Mouse (Mus musculus) embryonic facial prominence, embryonic 11.5 days (tissue): Measurements from ENCODE around the gene Pdss1. TPM values are rescaled to one million over a fixed set of nuclear protein-coding genes. Genes with fewer than 3 reads are reported as not detected.
A peak's percentile ranks its signal among the peaks of the same experiment; 100 is the strongest.
"Not testable (repeated sequence)": the region's sequence is repeated elsewhere in the genome, so short reads cannot be mapped to it uniquely, and the experiment has no call there.

Source experiments
- ATAC-seq: fragments of 200-750 bp; cut with Nextera tagmentation; replicated peaks from 2 replicates; pipeline ENCODE4 v1.8.0; 2017; ENCODE audit warnings: low read depth; ENCODE audit not compliant: insufficient number of reproducible peaks, low FRiP score, low TSS enrichment
- DNase-seq: peaks from one replicate; pipeline ENCODE4 v3.0.0-alpha.2; 2015; ENCODE audit warnings: low spot score
- H3K27ac ChIP-seq: fragments of 300-500 bp; sonication (generic); replicated peaks from 2 replicates; pipeline ENCODE4 v1.5.1; 2014; ENCODE audit warnings: mild to moderate bottlenecking, low read depth, low read length, control low read depth
- H3K27me3 ChIP-seq: fragments of 300-500 bp; sonication (generic); 2 replicates; pipeline ENCODE4 v1.6.1; 2014; ENCODE audit warnings: mild to moderate bottlenecking, low read length, moderate library complexity, mixed read lengths; ENCODE audit not compliant: control insufficient read depth, insufficient read depth
- H3K36me3 ChIP-seq: fragments of 300-500 bp; sonication (generic); replicated peaks from 2 replicates; pipeline ENCODE4 v1.6.1; 2014; ENCODE audit warnings: low read depth, mild to moderate bottlenecking, low read length, moderate library complexity, mixed read lengths; ENCODE audit not compliant: control insufficient read depth, insufficient read depth
- H3K4me1 ChIP-seq: fragments of 300-500 bp; sonication (generic); 2 replicates; pipeline ENCODE4 v1.6.1; 2014; ENCODE audit warnings: low read length, mixed read lengths; ENCODE audit not compliant: control insufficient read depth, insufficient read depth
- H3K4me2 ChIP-seq: fragments of 300-500 bp; sonication (generic); 2 replicates; pipeline ENCODE4 v1.6.1; 2014; ENCODE audit warnings: low read depth, mild to moderate bottlenecking, control low read depth, low read length, moderate library complexity
- H3K4me3 ChIP-seq: fragments of 300-500 bp; sonication (generic); 2 replicates; pipeline ENCODE4 v1.5.1; 2014; ENCODE audit warnings: low read depth, low read length, control low read depth
- H3K9ac ChIP-seq: fragments of 300-500 bp; sonication (generic); replicated peaks from 2 replicates; pipeline ENCODE4 v1.6.1; 2014; ENCODE audit warnings: mild to moderate bottlenecking, control low read depth, low read length
- H3K9me3 ChIP-seq: fragments of 300-500 bp; sonication (generic); replicated peaks from 2 replicates; pipeline ENCODE4 v1.6.1; 2016; ENCODE audit warnings: mild to moderate bottlenecking, low read length, inconsistent platforms, mixed read lengths; ENCODE audit not compliant: control insufficient read depth
- WGBS: fragments of 180-500 bp; shearing (Covaris S2); extraction: QIAGEN DNeasy Blood & Tissue Kit; methylation state at CpG from one replicate; pipeline ENCODE4 v1.1.7; 2014; 5-methylcytosine and 5-hydroxymethylcytosine counted together
- polyA plus RNA-seq: library from polyadenylated mRNA; unstranded; fragments of >200 nt; fragmentation: Nextera tagmentation; extraction: Ambion mirVana; gene quantifications from 2 replicates; pipeline ENCODE4 v1.2.1, GENCODE M21; 2014

The Pdss1 gene
- polyA plus RNA-seq, 1 experiment from 2014 or later, result 25.8 TPM

DNA sequence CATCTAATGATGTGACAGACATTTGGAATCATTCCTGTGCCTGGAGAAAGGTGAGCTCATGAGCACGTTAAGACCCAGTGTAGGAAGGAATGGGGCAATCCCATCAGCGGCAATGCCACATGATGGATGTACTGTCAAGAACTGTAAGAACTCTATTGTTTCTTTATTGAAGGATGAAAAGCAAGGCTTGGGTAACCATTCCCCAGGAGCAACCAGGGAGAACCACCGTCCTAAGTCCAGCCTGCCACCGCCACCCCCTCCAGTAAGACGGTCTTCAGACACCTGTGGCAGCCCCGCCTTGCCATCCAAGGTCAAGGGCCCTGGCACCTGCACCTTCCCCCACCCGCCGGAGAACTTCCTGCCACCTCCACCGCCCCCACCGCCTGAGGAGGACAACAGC, 20.7 kb upstream of the Pdss1 start:
- DNase-seq, result no peak
- ATAC-seq, result no peak
- H3K9ac ChIP-seq, result no peak overlapping the region
- H3K27me3 ChIP-seq, result no peaks in the 10 kb centered on the region
- H3K9me3 ChIP-seq, result no peaks in the 10 kb centered on the region
- no peak overlapping the region for H3K27ac ChIP-seq
- WGBS, result 58% methylated on average over 10 of the region's 10 CpGs
- no peaks in the 10 kb centered on the region for H3K4me1 ChIP-seq
- no peak overlapping the region for H3K4me2 ChIP-seq
- no peaks in the 10 kb centered on the region for H3K36me3 ChIP-seq
- H3K4me3 ChIP-seq, result no peak overlapping the region

GRCm38 (mm10) chr2:22876614-22877013, 18.7 kb upstream of the Pdss1 start:
- no peak for DNase-seq
- no peaks in the 10 kb centered on the region for H3K27me3 ChIP-seq
- H3K9ac ChIP-seq, result no peak overlapping the region
- H3K36me3 ChIP-seq, result no peaks in the 10 kb centered on the region
- ATAC-seq, result no peak
- 89% methylated on average over 3 of the region's 3 CpGs for WGBS
- H3K9me3 ChIP-seq, result no peaks in the 10 kb centered on the region
- no peaks in the 10 kb centered on the region for H3K4me1 ChIP-seq
- H3K4me3 ChIP-seq, result no peak overlapping the region
- H3K27ac ChIP-seq, result no peak overlapping the region
- no peak overlapping the region for H3K4me2 ChIP-seq

- 42% methylated on average over 1 of the region's 1 CpGs for whole genome bisulfite sequencing
- Histone ChIP-seq H3K27ac (no peak overlapping the region), H3K4me2 (no peak overlapping the region), H3K27me3 (no peaks in the 10 kb centered on the region), H3K9me3 (no peaks in the 10 kb centered on the region), H3K4me1 (no peaks in the 10 kb centered on the region), H3K36me3 (no peaks in the 10 kb centered on the region), H3K4me3 (no peak overlapping the region), H3K9ac (no peak overlapping the region)
- no peak for DNase-seq
- ATAC-seq, result no peak
Measured at GRCm38 (mm10) chr2:22878781-22879180, 16.5 kb upstream of the Pdss1 start.

GRCm38 (mm10) chr2:22880726-22881125, 14.6 kb upstream of the Pdss1 start:
- H3K9me3 ChIP-seq, result not testable (repeated sequence)

GRCm38 (mm10) chr2:22894932-22895281, 415 bp upstream of the Pdss1 start:
- WGBS, result 25% methylated on average over 9 of the region's 9 CpGs

More at GRCm38 (mm10) chr2:22880726-22881125, 14.6 kb upstream of the Pdss1 start:
- not testable (repeated sequence) for H3K4me3 ChIP-seq, ATAC-seq, H3K4me1 ChIP-seq, H3K9ac ChIP-seq, H3K27me3 ChIP-seq, DNase-seq, H3K27ac ChIP-seq, H3K36me3 ChIP-seq, H3K4me2 ChIP-seq
- 79% methylated on average over 3 of the region's 3 CpGs for WGBS

DNA sequence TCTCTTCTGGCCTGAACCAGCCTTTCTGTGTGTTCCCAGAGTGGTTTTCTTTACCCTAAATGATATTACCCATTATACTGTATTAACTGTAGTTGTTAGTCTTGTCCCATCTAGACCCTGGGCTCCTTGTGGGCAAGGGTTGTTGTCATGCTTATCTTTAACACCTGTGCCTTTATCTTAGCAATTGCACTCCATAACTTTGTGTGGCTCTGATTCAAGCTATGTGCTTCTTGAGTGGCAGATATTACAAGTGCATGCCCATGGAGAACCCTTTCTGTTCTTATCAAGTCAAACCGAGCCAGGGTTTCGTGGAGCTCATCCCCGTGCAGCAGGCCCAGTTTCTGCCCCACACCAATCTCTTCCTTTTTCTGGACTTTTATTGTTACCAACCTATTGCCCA, 8.6 kb downstream of the Pdss1 start:
- H3K4me2 ChIP-seq, result no peak overlapping the region
- H3K4me3 ChIP-seq, result no peak overlapping the region
- no peak overlapping the region for H3K9ac ChIP-seq
- no peaks in the 10 kb centered on the region; the same call in none of the 2 replicates for H3K36me3 ChIP-seq
- ATAC-seq (no peak), DNase-seq (no peak)
- no peaks in the 10 kb centered on the region for H3K27me3 ChIP-seq
- 88% methylated on average over 3 of the region's 3 CpGs for WGBS
- no peaks in the 10 kb centered on the region for H3K9me3 ChIP-seq
- H3K27ac ChIP-seq, result no peak overlapping the region
- H3K4me1 ChIP-seq, result no peaks in the 10 kb centered on the region

More at GRCm38 (mm10) chr2:22894932-22895281, 415 bp upstream of the Pdss1 start:
- H3K27me3 ChIP-seq, result no peaks in the 10 kb centered on the region
- no peaks in the 10 kb centered on the region for H3K4me1 ChIP-seq
- no peaks in the 10 kb centered on the region for H3K9me3 ChIP-seq
- peak overlapping the region; percentile 78 for H3K4me2 ChIP-seq
- peak overlapping the region; percentile 79 for H3K9ac ChIP-seq
- peak; percentile 31; the same call in 1 of the 2 replicates for ATAC-seq
- no peaks in the 10 kb centered on the region; the same call in 1 of the 2 replicates for H3K36me3 ChIP-seq
- peak overlapping the region; percentile 84 for H3K4me3 ChIP-seq
- H3K27ac ChIP-seq, result peak overlapping the region; percentile 47; the same call in 1 of the 2 replicates
- DNase-seq, result no peak

DNA sequence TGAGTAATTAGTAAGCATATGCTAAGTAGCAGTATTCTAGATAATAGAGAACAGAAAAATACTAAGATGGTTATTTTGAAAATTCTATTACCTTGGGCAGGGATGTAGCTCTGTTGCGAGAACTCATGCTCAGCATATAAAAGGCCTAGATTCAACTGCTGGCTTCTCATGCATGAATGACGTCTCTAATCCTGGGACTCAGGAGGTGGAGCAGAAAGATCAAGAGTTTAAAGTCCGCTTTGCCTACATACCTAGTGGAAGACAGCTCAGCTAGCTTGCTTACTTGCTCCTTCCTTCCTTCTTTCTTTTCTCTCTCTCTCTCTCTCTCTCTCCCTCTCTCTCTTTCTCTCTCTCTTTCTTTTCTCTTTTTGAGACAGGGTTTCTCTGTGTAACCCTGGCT, 19.1 kb downstream of the Pdss1 start:
- Histone ChIP-seq H3K9me3 (no peaks in the 10 kb centered on the region), H3K4me2 (no peak overlapping the region), H3K4me1 (no peaks in the 10 kb centered on the region), H3K4me3 (no peak overlapping the region), H3K27ac (no peak overlapping the region), H3K27me3 (no peaks in the 10 kb centered on the region), H3K9ac (no peak overlapping the region), H3K36me3 (no peaks in the 10 kb centered on the region; the same call in 1 of the 2 replicates)
- ATAC-seq, result no peak
- no peak for DNase-seq
- 85% methylated on average over 3 of the region's 3 CpGs for WGBS

DNA sequence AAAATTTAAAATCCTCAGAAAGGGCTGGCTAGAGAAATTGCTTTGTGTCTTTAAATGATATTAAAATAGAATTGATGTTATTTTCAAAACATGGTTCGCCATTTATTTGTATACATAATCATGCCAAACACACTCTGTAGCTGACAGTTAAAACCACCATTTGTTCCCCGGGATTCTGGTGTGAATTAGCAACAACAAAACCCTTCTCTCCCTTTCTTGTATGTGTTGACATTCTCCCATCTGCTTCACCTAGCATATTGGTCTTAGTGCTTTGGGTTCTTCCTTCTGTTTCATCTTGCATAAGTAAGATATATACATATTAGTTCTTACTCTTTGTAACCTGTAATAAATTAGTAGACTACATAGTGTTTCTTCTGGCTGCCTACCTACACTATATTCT, 23.3 kb downstream of the Pdss1 start:
- H3K4me3 ChIP-seq, result no peak overlapping the region
- H3K27ac ChIP-seq, result no peak overlapping the region
- H3K4me1 ChIP-seq, result no peaks in the 10 kb centered on the region
- no peaks in the 10 kb centered on the region for H3K9me3 ChIP-seq
- H3K4me2 ChIP-seq, result no peak overlapping the region
- no peak for ATAC-seq
- H3K36me3 ChIP-seq, result no peaks in the 10 kb centered on the region; the same call in 1 of the 2 replicates
- H3K27me3 ChIP-seq, result no peaks in the 10 kb centered on the region
- no peak for DNase-seq
- H3K9ac ChIP-seq, result no peak overlapping the region
- 88% methylated on average over 2 of the region's 2 CpGs for WGBS
